Mouse (Mus musculus) lung, adult 18-20 months (tissue): ENCODE measurements around the gene Hormad2.
A peak's percentile ranks its signal among the peaks of the same experiment; 100 is the strongest.

Source experiments
- DNase-seq, 2 experiments: peaks; one replicate each; pipeline ENCODE4 v3.0.0; 2022; ENCODE audit warnings: mixed read lengths in 2 of 2

Gene Hormad2

GRCm38 (mm10) chr11:4440978-4441377 lies at the start of gene Hormad2:
TSS of gene Hormad2 (minus strand) at chr11:4441105.
- peak; percentile 7 to 22 for DNase-seq

- DNase-seq: no peak
These were observed 48.3 kb upstream of the Hormad2 start for GRCm38 (mm10) chr11:4489207-4489606.

- DNase-seq: no peak
These were observed 47.9 kb upstream of the Hormad2 start for GRCm38 (mm10) chr11:4488798-4489197.

GRCm38 (mm10) chr11:4488367-4488766 lies 47.5 kb upstream of the Hormad2 start:
- DNase-seq: no peak

GRCm38 (mm10) chr11:4487401-4487965 lies 46.6 kb upstream of the Hormad2 start:
- peak; percentile 60 to 72 for DNase-seq

GRCm38 (mm10) chr11:4484541-4484940 lies 43.6 kb upstream of the Hormad2 start:
- no peak for DNase-seq

- DNase-seq: no peak
These were observed 41.7 kb upstream of the Hormad2 start for GRCm38 (mm10) chr11:4482641-4483040.

GRCm38 (mm10) chr11:4476184-4476697 lies 35.3 kb upstream of the Hormad2 start:
- no peak for DNase-seq

GRCm38 (mm10) chr11:4472464-4473179 lies 31.7 kb upstream of the Hormad2 start:
- DNase-seq: no peak

GRCm38 (mm10) chr11:4471734-4472133 lies 30.8 kb upstream of the Hormad2 start:
- DNase-seq: no peak

GRCm38 (mm10) chr11:4471251-4471650 lies 30.3 kb upstream of the Hormad2 start:
- no peak for DNase-seq

GRCm38 (mm10) chr11:4469091-4469490 lies 28.2 kb upstream of the Hormad2 start:
- DNase-seq: no peak

- DNase-seq: no peak
These were observed 26.5 kb upstream of the Hormad2 start for GRCm38 (mm10) chr11:4467436-4467835.

GRCm38 (mm10) chr11:4466191-4466590 lies 25.3 kb upstream of the Hormad2 start:
- DNase-seq: peak in 1 of 2 experiments; percentile 18

- DNase-seq: no peak
These were observed 23.7 kb upstream of the Hormad2 start for GRCm38 (mm10) chr11:4464616-4465015.

GRCm38 (mm10) chr11:4464186-4464585 lies 23.3 kb upstream of the Hormad2 start:
- DNase-seq: no peak

GRCm38 (mm10) chr11:4462868-4463267 lies 22.0 kb upstream of the Hormad2 start:
- DNase-seq: no peak

- no peak for DNase-seq
These were observed 20.2 kb upstream of the Hormad2 start for GRCm38 (mm10) chr11:4461154-4461553.

- DNase-seq: no peak
These were observed 19.7 kb upstream of the Hormad2 start for GRCm38 (mm10) chr11:4460615-4461014.

- DNase-seq: no peak
These were observed 14.1 kb upstream of the Hormad2 start for GRCm38 (mm10) chr11:4454895-4455535.

GRCm38 (mm10) chr11:4452467-4453184 lies 11.7 kb upstream of the Hormad2 start:
- DNase-seq: peak in 1 of 2 experiments; percentile 21

GRCm38 (mm10) chr11:4451116-4451515 lies 10.2 kb upstream of the Hormad2 start:
- DNase-seq: peak; percentile 39 to 51
